Mouse (Mus musculus): ENCODE data around the gene Asb16.
"Not testable (repeated sequence)": the region's sequence is repeated elsewhere in the genome, so short reads cannot be mapped to it uniquely, and the experiment has no call there.

Asb16 gene

DNA sequence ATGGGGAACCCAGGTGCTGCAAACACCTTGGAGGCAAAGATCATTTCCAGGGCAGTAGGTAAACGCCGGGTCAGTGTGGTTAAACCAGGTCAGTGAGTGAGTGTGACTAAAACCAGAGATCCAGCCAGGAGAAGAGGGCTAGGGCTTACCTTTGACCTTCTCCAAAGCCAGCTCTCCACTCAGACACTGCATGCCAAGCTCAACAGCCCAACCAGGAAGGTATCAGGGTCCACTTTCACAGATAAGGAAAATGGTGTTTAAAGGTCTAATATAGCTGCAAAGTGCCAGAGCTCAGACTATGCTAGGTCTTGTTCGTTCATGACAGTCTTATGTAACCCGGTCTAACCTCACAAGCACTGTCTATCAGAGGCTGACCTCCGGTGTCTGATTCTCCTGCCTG, 27.3 kb upstream of the Asb16 start:
- no peak for DNase-seq (ENCODE audit: low read depth in 2 of 2, low spot score in 2 of 2)

DNA sequence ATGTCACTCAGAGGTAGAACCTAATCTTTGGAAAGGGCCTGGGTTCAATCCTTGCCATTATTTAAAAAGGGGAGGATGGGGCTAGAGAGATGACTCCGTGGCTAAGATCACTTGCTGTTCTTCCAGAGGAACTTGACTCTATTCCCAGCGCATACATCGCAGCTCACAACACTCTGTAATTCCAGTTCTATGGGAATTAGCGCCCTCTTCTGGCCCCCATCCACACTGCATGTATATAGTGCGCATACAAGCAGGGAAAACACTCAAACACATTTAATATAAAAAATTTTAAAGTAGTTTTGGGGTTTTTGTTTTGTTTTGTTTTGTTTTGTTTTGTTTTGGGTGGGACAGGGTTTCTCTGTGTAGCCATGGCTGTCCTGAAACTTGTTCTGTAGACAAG, 26.7 kb upstream of the Asb16 start:
- DNase-seq (ENCODE audit: low read depth in 2 of 2, low spot score in 2 of 2): no peak

DNA sequence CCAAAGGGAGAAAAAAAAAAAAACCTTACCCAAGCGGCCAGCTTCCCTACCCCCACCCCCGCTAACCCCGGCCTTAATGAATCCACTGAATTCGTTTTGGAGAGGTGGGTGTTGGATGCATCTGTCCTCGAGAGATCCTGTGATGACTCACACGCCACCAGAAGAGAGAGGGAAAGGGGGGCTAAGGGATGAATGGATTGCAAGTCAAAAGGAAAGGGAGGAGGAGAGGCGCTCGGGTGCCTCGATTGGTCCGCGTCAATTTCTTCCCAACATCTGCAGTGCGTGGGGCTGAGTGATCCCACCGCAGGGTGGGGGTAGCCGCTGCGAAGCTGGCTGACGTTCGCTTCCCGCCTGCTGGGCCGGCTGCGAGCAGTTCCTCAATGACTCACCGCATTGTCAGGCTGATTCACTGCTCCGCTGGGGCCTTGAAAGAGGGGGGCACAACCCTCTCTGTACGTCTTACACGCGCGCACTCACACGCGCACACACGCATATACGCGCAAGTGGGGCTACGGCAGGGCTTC, 23.6 kb upstream of the Asb16 start:
- DNase-seq (ENCODE audit: low read depth in 2 of 2, low spot score in 2 of 2): peak in 1 of 2 experiments; percentile 16

DNA sequence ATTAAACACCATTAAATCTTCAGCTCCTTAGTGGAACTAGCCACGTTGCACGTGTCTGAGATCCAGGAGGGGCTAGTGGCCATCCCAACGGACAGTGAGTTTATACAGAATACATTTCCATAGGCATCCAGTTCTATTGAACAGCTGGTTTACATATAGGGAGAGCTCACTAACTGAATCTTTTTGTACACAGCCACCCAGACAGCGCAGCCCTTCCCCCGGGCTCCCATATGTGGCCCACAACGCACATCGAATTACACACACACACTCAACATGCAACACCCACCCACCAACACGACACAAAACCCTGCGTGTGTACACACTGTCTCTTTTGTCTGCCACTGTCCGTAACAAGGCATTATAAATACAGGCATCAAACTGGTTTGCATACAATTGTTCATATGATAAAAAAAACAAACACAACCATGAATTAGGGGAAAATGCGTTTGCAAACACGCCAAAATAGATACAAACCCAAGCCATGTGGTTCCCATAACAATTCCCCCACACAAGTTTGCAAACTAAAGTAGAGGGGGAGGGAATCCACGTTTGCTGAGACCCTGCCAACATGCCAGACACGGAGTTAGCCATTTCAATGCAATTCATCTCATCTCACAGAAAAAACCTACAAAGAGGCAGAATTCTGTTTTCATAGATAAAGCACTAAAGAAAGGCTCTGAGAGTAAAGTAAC, 22.8 kb upstream of the Asb16 start:
- DNase-seq (ENCODE audit: low read depth in 2 of 2, low spot score in 2 of 2): no peak

DNA sequence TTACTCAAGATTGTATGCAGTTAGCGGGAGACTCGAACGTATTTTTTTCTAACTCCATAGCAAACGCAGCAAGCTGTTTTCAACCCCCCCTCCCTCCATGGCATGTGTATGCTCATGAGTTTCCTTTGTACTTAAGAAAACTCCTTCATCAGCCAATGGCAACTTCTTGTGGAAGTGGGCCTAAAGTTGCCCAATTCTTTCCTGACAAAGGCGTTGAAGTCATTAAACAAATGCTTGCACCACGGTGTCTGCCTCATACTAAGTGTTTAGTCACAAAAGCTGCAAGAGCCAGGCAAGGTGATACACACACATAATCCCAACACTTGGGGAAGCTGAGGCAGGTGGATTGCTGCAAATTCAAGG, 22.3 kb upstream of the Asb16 start:
- no peak for DNase-seq (ENCODE audit: low read depth in 2 of 2, low spot score in 2 of 2)

DNA sequence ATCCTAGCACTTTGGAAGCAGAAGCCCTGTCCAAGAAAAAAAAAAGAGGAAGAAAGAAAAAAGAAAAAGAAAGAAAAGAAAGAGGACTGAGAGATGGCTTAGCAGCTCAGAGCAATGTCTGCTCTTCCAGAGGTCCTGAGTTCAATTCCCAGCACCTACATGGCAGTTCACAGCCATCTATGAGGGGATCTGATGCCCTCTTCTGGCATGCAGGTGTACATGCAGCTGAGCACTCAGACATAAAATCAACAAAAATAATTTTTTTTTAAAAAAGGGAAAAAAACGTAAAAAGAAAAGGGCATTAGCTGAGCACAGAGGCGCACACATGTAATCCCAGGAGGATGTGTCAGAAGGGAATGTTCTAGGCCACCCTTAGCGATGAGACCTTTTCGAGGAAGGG, 21.7 kb upstream of the Asb16 start:
- DNase-seq (ENCODE audit: low read depth in 2 of 2, low spot score in 2 of 2): no peak

DNA sequence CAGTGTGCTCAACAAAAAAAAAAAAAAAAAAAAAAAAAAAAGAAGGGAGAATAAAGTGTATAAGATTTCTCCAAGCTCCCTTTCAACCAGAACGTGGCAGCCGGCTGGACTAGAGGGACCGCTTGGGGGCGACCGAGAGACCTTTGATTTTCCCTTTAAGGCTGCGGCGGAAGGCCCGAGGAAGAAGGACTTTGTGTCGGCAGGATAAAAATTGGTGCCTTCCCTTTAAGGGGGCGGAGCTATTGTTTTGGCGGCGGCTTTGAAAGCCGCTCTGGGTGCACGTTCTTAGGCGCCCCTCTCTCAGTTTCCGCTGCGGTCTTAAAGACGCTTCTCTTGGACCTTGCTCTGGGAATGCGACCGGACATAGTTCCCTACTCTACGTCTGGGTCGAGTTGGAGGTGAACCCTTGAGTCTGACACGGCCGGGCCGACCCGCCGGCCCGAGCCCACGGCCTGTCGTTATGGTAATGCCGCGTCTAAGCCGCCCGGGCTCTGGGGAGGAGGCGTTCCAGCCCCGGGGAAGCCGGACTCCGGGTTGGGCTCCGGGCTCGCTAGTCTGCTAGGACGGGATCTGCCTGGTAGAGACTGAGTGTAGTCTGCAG, 19.8 kb upstream of the Asb16 start, which contains the start of gene BC030867:
TSS of gene BC030867 (plus strand) at position 253 of the 601 bp plus-strand sequence.
- DNase-seq (ENCODE audit: low read depth in 2 of 2, low spot score in 2 of 2): peak; percentile 92 to 96

DNA sequence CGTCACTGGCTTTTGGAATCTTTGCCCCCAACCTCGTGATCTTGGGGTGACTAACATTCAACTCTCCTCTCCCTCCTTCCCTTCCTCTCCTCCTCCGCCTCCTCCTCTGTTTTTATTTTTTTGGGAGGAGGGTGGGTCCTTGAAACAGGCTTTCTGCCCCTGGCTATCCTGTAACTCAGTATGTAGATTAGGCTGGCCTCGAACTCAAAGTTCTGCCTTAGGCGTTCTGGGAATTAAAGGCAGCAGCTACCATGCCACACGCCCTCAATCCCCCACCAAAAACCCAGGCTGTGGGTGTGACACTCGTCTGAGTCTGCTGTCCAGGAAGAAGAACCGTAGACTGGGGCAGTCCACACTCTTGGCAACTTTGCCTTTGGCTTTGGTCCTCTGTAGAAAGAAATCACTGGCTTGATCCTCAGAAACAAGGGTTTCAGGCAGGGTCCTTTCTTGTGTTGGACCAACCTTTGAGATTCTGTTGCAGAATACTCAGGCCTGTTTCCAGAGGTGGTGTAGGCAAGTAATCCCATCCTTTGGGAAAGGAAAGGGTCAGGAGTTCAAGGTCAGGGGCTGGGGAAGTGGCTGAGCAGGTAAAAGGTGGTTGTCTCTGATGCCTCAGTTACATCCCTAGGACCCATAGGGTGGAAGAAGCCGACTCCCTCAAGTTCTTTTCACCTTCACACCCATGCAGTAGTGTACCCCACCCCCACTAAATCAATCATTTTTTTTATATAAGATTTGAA, 19.0 kb upstream of the Asb16 start:
- DNase-seq (ENCODE audit: low read depth in 2 of 2, low spot score in 2 of 2): no peak

DNA sequence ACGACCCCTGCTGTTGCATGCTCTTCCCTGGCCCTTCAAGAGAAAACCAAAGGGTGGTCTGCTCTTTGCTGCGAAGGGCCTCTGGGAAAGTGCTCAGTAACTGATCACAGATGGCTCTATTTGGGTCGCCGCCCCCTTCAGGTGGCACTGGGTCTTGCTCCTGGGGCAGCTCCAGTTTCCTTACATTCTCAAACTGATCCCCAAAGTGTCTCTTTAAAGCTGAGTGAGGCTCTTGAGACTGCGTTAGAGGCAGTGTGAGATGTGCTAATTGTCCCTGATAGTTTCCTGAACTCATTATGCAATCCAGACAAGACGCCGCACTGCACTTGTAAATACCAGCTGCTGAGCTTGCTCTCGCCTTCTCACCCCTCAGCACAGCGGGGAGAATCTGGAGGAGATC, 11.0 kb upstream of the Asb16 start:
- DNase-seq (ENCODE audit: low read depth in 2 of 2, low spot score in 2 of 2): no peak

DNA sequence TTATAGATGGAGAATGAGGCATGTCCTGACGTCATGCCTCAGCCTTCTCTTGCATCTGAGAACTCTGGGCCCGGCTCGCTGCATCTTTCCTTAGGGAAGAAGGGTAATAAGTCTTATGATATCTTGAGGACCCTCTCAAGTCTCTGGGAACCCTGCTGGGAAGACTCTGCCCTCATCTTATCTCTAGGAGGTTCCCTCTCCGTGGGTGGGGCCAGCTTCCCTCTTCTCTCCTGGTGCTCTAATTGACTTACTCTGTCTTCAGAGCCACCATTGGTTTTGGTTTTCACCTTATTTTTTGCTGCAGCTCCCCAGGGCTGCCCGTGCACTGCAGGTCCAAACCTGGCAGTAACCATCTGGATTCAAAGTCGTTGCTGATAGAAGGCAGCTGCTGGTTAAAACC, 10.4 kb upstream of the Asb16 start:
- DNase-seq (ENCODE audit: low read depth in 2 of 2, low spot score in 2 of 2): no peak

DNA sequence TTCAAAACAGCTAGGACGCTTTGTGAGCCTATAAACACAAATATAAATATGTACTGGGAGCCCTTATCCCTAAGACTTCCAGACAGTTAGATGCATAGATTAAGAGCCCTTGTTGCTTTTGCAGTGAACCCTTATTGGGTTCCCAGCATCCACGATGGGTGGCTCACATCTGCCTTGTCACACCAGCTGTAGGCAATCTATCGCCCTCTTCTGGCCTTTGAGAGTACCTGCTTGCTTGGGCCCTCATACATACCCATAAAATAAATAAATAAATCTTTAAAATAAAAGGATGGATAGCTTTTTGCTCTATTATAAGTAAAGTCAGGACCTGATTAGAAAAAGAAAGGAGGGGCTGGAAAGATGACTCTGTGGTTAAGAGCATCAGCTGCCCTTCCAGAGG, 10.0 kb upstream of the Asb16 start:
- DNase-seq (ENCODE audit: low read depth in 2 of 2, low spot score in 2 of 2): no peak

DNA sequence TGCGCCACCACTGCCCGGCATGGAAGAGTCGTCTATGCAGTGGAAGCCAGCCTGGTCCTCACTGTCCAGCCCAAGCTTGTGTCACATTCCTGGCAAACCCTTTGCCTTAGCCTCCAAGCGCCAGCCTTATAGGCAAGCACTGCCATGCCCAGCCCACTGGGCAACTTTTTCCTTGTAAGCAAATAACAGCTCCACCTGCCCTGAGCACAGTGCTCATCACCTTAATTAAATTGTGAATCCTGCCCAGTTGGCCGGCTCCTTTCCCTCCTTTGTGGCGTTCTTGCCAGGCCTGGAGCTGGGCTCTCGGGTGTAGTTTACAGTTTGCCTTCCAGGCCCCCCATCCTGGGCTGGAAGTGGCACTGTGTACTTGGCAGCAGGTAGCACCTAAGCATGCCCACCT, 5.3 kb upstream of the Asb16 start:
- DNase-seq (ENCODE audit: low read depth in 2 of 2, low spot score in 2 of 2): no peak

DNA sequence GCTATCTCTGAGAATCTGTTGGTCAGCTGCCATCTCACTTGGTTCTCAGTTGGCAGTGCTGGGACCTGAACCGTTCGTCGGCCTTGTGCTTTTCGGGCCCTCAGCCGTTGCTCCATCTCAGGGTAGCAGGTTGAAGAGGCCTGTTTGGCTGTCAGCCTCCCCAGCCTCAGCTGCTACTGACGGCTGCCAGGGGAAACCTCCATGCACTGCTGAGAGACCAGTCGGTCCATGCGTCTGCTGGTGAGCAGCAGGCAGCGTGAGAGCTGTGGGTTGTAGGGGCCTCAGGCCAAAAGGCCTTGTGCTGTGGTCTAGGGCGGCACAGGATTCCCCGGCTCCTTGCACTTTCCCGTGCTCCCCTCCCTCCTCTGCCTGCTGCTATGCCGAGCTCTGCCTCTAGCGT, 2.7 kb upstream of the Asb16 start:
- DNase-seq (ENCODE audit: low read depth in 2 of 2, low spot score in 2 of 2): no peak

DNA sequence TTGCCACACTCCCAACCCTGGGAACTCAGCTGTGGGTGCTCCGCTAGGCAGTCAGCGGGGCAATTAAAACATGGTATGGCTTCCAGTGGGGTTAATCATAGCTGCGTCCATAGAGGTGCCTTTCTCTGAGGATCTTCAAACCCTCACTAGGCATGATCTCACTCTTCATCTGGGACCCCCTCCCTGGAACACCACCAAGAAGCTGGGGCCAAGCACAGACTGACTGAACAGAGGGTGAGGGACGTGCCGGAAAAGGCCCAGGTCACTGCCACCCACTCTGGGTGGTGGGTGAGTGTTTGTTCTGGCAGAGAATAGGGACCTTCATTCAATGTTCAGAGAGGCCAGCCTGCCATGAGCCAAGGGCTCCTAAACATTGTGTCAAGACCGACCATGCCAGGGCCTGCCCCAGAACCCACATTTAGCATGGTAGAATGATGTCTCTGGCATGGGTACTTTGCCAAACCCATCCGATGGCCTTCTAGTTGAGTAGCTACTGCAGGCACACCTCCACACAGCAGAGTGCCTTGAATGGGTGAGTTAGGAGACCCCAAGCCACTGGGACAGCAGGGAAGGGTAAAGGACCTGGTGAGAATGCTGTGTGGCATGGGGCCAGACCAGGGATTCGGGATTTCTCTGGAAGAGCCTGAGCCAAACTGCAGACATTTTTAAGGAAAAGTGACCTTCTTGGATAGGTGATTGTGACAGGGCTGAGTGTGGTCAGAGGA, 1.8 kb upstream of the Asb16 start:
- DNase-seq (ENCODE audit: low read depth in 2 of 2, low spot score in 2 of 2): no peak

DNA sequence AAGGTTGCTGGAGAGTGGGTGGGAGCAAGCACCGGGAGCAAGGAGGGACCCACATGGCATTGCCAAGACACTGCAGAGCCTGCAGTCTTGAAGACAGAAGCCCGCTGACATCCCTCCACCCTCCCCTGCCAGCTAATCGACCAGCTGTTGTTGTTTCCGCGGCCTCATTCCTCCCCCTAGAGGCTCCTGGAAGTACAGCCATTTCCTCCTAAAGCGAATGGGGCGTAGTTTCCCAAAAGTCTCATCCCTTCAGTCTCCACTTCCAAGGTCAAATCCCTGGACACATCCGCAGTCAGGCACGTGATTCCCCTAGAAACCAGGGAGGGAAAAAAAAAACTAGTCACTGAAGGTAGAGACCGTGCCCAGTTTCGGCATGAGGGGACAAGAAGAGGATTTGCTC, 1.1 kb upstream of the Asb16 start:
- peak; percentile 22 to 37 for DNase-seq (ENCODE audit: low read depth in 2 of 2, low spot score in 2 of 2)

DNA sequence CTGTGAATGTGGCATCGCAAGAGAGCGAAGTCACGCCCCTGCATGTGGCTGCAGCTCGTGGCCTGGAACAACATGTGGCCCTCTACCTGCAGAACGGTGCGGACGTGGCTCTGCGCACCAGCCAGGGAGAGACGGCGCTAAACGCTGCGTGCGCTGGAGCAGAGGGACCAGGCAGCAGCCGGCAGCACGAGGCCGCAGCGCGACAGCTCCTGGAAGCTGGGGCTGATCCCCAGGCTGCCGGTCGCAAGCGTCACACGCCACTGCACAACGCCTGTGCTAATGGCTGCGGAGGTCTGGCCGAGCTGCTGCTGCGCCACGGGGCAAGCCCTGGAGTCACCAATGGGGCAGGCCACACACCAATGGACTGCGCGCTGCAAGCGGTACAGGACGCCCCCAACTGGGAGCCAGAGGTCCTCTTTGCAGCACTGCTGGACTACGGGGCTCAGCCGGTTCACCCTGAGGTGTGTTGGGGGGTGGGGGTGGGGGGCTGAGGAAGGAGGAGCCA, 7.9 kb downstream of the Asb16 start:
- no peak for DNase-seq (ENCODE audit: low read depth in 2 of 2, low spot score in 2 of 2)

DNA sequence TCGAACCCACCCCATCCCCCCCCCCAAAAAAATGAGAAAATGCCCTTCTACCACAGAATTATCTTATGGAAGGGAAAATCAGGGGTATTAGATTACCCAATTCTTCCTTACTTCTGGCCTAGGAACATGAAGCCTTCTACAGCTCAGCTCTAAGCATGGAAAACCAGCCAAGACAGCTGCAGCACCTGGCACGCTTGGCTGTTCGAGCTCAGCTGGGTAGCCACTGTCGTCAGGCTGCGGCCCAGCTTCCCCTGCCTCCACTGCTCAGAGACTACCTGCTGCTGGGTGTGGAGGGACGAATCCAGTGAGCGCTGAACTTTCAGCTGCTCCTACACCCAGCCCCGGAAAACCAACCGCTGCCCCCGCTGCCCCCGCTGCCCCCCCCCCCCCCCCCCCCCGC, 9.2 kb downstream of the Asb16 start:
- no peak for DNase-seq (ENCODE audit: low read depth in 2 of 2, low spot score in 2 of 2)

DNA sequence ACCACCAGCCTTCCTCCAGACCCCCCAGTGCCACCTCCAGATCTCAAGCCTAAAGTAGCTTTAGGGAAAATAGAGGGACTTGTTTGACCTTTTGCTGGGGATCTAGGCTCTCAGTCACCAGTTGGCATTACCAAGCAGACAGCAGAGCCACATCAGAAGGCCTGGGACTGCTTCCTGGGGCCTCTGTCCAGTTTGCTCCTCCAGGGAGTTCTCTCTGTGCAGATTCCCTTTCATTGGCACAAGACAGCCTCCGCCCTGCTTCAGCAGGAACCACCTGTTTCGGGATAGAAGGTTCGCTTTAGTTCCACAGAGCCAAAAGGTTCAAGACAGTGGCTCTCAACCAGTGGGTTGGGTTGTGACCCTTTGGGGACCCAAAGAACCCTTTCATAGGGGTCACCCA, 11.1 kb downstream of the Asb16 start:
- no peak for DNase-seq (ENCODE audit: low read depth in 2 of 2, low spot score in 2 of 2)

DNA sequence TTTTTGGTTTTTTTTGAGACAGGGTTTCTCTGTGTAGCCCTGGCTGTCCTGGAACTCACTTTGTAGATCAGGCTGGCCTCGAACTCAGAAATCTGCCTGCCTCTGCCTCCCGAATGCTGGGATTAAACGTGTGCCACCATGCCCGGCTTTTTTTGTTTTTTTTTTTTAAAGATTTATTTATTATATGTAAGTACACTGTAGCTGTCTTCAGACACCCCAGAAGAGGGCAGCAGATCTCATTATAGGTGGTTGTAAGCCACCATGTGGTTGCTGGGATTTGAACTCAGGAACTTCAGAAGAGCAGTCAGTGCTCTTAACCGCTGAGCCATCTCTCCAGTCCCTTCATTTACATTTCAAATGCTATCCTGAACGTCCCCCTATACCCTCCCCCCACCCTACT, 11.7 kb downstream of the Asb16 start:
- not testable (repeated sequence) for DNase-seq (ENCODE audit: low read depth in 2 of 2, low spot score in 2 of 2)

DNA sequence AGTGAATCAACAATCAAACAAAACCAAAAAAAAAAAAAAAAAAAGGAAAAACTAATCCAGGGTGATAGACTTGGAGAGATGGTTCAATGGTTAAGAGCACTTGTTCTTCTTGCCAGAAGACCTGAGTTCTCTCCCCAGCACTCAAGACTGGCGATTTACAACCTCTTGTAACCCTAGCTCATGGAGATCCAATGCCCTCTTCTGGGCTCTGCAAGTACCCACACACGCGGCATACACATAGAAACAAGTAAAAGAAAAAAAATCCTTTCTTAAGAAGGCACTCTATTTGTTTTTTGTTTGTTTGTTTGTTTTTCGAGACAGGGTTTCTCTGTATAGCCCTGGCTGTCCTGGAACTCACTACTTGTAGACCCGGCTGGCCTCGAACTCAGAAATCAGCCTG, 15.4 kb downstream of the Asb16 start:
- no peak for DNase-seq (ENCODE audit: low read depth in 2 of 2, low spot score in 2 of 2)

DNA sequence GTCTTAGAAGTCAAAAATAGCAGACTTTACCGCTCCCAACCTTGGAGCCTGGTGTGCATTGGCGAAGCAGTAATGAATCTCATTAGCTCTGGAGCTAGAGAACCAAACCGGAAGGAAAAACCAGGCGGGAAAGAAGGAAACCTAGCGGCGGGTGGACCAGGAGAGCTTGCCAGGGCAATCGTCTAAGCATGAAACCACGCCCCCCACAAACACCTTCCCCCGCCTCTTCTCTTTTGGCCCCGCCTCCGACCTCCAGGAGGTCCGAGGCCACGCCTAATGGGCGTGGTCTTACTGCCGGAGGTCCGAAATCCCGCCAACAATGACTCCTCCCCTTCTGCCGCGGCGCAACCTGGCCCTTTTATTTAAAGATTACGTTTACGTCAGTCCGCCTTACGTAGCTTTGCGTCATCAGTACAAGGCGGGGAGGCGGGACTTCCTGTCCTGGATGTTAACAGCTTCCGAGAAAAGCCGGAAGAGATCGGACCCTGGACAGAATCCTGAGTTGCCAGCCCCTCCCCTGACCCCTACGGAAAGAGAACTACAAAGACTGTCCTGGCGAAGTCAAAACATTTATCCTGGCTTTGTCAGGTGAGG, 16.1 kb downstream of the Asb16 start, which contains the start of gene Tmub2:
TSS of gene Tmub2 (plus strand) at position 431 of the 594 bp plus-strand sequence.
- DNase-seq (ENCODE audit: low read depth in 2 of 2, low spot score in 2 of 2): peak; percentile 90 to 93
